Mouse (Mus musculus): ENCODE measurements around the gene Sipa1l1.

DNA sequence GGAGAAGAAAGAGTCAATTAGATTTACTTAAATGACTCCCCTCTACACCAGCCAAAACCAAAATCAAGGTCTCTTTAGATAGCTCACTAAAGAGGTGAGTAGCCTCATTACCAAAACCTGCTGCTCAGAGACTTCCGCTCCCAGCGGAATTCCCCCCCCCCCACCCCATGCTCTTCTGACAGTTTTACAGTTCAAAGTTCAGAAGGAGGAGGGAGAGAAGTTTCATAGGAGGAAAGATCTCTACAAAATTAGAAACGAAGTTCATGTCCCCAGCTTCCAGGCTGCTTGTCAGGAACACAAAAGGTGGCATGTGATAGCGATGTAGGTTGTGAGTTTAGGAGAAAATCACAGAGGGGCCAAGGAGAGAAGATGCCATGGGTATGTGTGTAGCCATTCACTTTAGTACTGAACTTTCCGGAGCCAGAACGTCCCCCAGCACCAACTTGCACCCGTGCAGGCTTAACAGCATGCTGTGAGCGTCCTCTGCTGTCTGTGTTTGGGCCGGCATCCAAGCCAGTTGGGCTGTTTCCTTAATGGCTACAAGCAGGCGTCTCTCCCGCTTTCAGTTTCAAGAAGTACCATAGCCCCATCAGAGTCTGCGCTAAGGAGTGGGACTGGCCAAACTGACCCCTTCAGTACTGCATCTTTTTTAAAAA, 300.7 kb downstream of the Sipa1l1 start:
- no peak for TF ChIP-seq POLR2A (IDR thresholded peaks at IDR 0.05; ENCODE audit: low read depth, low read length)
- peak; percentile 98 for TF ChIP-seq CTCF (conservative IDR thresholded peaks at IDR 0.05; ENCODE audit: insufficient read depth, insufficient read length, low read depth, low read length)

All from kidney, adult 2 months (tissue).